Mouse (Mus musculus): ENCODE data around the gene Myocd. TPM values are rescaled to one million over a fixed set of nuclear protein-coding genes. Genes with fewer than 3 reads are reported as not detected.
A peak's percentile ranks its signal among the peaks of the same experiment; 100 is the strongest.

Gene Myocd
- polyA plus RNA-seq, 1 experiment from 2014 or later = 1.8 TPM

GRCm38 (mm10) chr11:65209441-65209840 lies 60.3 kb downstream of the Myocd start:
- Histone ChIP-seq H3K4me2 (replicated peaks) (no peak overlapping the region), H3K36me3 (no peaks in the 10 kb centered on the region), H3K27me3 (replicated peaks) (no peaks in the 10 kb centered on the region), H3K9ac (no peak overlapping the region), H3K27ac (no peak overlapping the region), H3K4me1 (no peaks in the 10 kb centered on the region), H3K4me3 (no peak overlapping the region), H3K9me3 (no peaks in the 10 kb centered on the region)
- WGBS = 61% methylated on average over 6 of the region's 6 CpGs
- no peak for ATAC-seq (ENCODE audit: low FRiP score, low read depth)

GRCm38 (mm10) chr11:65205306-65205705 lies 64.5 kb downstream of the Myocd start:
- H3K27me3 ChIP-seq (replicated peaks) = no peaks in the 10 kb centered on the region
- no peaks in the 10 kb centered on the region for H3K36me3 ChIP-seq
- ATAC-seq (ENCODE audit: low FRiP score, low read depth) = no peak
- WGBS = 68% methylated on average over 5 of the region's 5 CpGs
- no peaks in the 10 kb centered on the region for H3K9me3 ChIP-seq
- no peak overlapping the region for H3K9ac ChIP-seq
- H3K4me2 ChIP-seq (replicated peaks) = no peak overlapping the region
- no peaks in the 10 kb centered on the region for H3K4me1 ChIP-seq
- no peak overlapping the region for H3K4me3 ChIP-seq
- no peak overlapping the region for H3K27ac ChIP-seq

GRCm38 (mm10) chr11:65204651-65205050 lies 65.1 kb downstream of the Myocd start:
- H3K27ac ChIP-seq = no peak overlapping the region
- no peak overlapping the region for H3K9ac ChIP-seq
- 79% methylated on average over 13 of the region's 13 CpGs for WGBS
- H3K4me2 ChIP-seq (replicated peaks) = no peak overlapping the region
- H3K27me3 ChIP-seq (replicated peaks) = no peaks in the 10 kb centered on the region
- no peaks in the 10 kb centered on the region for H3K36me3 ChIP-seq
- no peaks in the 10 kb centered on the region for H3K4me1 ChIP-seq
- H3K9me3 ChIP-seq = no peaks in the 10 kb centered on the region
- H3K4me3 ChIP-seq = no peak overlapping the region
- ATAC-seq (ENCODE audit: low FRiP score, low read depth) = no peak

- Histone ChIP-seq H3K36me3 (no peaks in the 10 kb centered on the region), H3K9me3 (no peaks in the 10 kb centered on the region), H3K4me1 (no peaks in the 10 kb centered on the region), H3K4me3 (no peak overlapping the region), H3K9ac (no peak overlapping the region), H3K4me2 (replicated peaks) (no peak overlapping the region), H3K27me3 (replicated peaks) (no peaks in the 10 kb centered on the region), H3K27ac (no peak overlapping the region)
- 79% methylated on average over 1 of the region's 1 CpGs for WGBS
- ATAC-seq (ENCODE audit: low FRiP score, low read depth) = no peak
Observed at GRCm38 (mm10) chr11:65203020-65203419, 66.8 kb downstream of the Myocd start.

- Histone ChIP-seq H3K4me3 (no peak overlapping the region), H3K27me3 (replicated peaks) (no peaks in the 10 kb centered on the region), H3K36me3 (no peaks in the 10 kb centered on the region), H3K27ac (no peak overlapping the region), H3K4me2 (replicated peaks) (no peak overlapping the region), H3K9ac (no peak overlapping the region), H3K9me3 (no peaks in the 10 kb centered on the region), H3K4me1 (no peaks in the 10 kb centered on the region)
- ATAC-seq (ENCODE audit: low FRiP score, low read depth) = no peak
- 56% methylated on average over 5 of the region's 5 CpGs for WGBS
Observed at GRCm38 (mm10) chr11:65202236-65202635, 67.6 kb downstream of the Myocd start.

- Histone ChIP-seq H3K4me2 (replicated peaks) (no peak overlapping the region), H3K9me3 (no peaks in the 10 kb centered on the region), H3K9ac (no peak overlapping the region), H3K4me3 (no peak overlapping the region), H3K4me1 (no peaks in the 10 kb centered on the region), H3K36me3 (no peaks in the 10 kb centered on the region), H3K27me3 (replicated peaks) (no peaks in the 10 kb centered on the region), H3K27ac (no peak overlapping the region)
- 83% methylated on average over 3 of the region's 3 CpGs for WGBS
- ATAC-seq (ENCODE audit: low FRiP score, low read depth) = no peak
Observed at GRCm38 (mm10) chr11:65198026-65198425, 71.8 kb downstream of the Myocd start.

GRCm38 (mm10) chr11:65197280-65197679 lies 72.5 kb downstream of the Myocd start:
- H3K4me1 ChIP-seq = no peaks in the 10 kb centered on the region
- no peaks in the 10 kb centered on the region for H3K27me3 ChIP-seq (replicated peaks)
- no peak overlapping the region for H3K27ac ChIP-seq
- no peak overlapping the region for H3K4me2 ChIP-seq (replicated peaks)
- H3K36me3 ChIP-seq = no peaks in the 10 kb centered on the region
- no peak for ATAC-seq (ENCODE audit: low FRiP score, low read depth)
- no peak overlapping the region for H3K4me3 ChIP-seq
- 4% methylated on average over 3 of the region's 3 CpGs for WGBS
- no peak overlapping the region for H3K9ac ChIP-seq
- no peaks in the 10 kb centered on the region for H3K9me3 ChIP-seq

- no peaks in the 10 kb centered on the region for H3K27me3 ChIP-seq (replicated peaks)
- H3K4me1 ChIP-seq = no peaks in the 10 kb centered on the region
- no peaks in the 10 kb centered on the region for H3K9me3 ChIP-seq
- no peak overlapping the region for H3K9ac ChIP-seq
- 85% methylated on average over 12 of the region's 12 CpGs for WGBS
- H3K27ac ChIP-seq = no peak overlapping the region
- H3K36me3 ChIP-seq = no peaks in the 10 kb centered on the region
- no peak overlapping the region for H3K4me3 ChIP-seq
- ATAC-seq (ENCODE audit: low FRiP score, low read depth) = no peak
- no peak overlapping the region for H3K4me2 ChIP-seq (replicated peaks)
Observed at GRCm38 (mm10) chr11:65186974-65187373, 82.8 kb downstream of the Myocd start.

- WGBS = 94% methylated on average over 1 of the region's 1 CpGs
- no peak overlapping the region for H3K9ac ChIP-seq
- H3K9me3 ChIP-seq = no peaks in the 10 kb centered on the region
- H3K4me3 ChIP-seq = no peak overlapping the region
- H3K4me1 ChIP-seq = no peaks in the 10 kb centered on the region
- H3K36me3 ChIP-seq = no peaks in the 10 kb centered on the region
- no peak for ATAC-seq (ENCODE audit: low FRiP score, low read depth)
- H3K4me2 ChIP-seq (replicated peaks) = no peak overlapping the region
- no peaks in the 10 kb centered on the region for H3K27me3 ChIP-seq (replicated peaks)
- H3K27ac ChIP-seq = no peak overlapping the region
Observed at GRCm38 (mm10) chr11:65185114-65185513, 84.7 kb downstream of the Myocd start.

- Histone ChIP-seq H3K27me3 (replicated peaks) (no peaks in the 10 kb centered on the region; the same call in 1 of the 2 replicates), H3K4me1 (no peaks in the 10 kb centered on the region), H3K9me3 (no peaks in the 10 kb centered on the region), H3K36me3 (no peaks in the 10 kb centered on the region), H3K4me2 (replicated peaks) (no peak overlapping the region), H3K27ac (no peak overlapping the region), H3K4me3 (no peak overlapping the region), H3K9ac (no peak overlapping the region)
- 77% methylated on average over 4 of the region's 4 CpGs for WGBS
- no peak for ATAC-seq (ENCODE audit: low FRiP score, low read depth)
Observed at GRCm38 (mm10) chr11:65170121-65170750, 99.6 kb downstream of the Myocd start.

- H3K27ac ChIP-seq = peak within 1 kb of the TSS; percentile 27; the same call in 1 of the 2 replicates
- peaks cover 12% of the 10 kb centered on the region for H3K4me1 ChIP-seq
- H3K4me3 ChIP-seq = peak within 1 kb of the TSS; percentile 83
- no peaks in the 10 kb centered on the region for H3K36me3 ChIP-seq
- peak; percentile 97 for ATAC-seq (ENCODE audit: low FRiP score, low read depth)
- WGBS = under 1% methylated on average over 27 of the region's 27 CpGs
- peak within 1 kb of the TSS; percentile 86 for H3K9ac ChIP-seq
- peaks cover 3% of the 10 kb centered on the region; the same call in 1 of the 2 replicates for H3K27me3 ChIP-seq (replicated peaks)
- H3K4me2 ChIP-seq (replicated peaks) = peak within 1 kb of the TSS; percentile 95
- no peaks in the 10 kb centered on the region for H3K9me3 ChIP-seq
Observed at GRCm38 (mm10) chr11:65162767-65163120, 107.0 kb downstream of the Myocd start, which contains the start of gene Arhgap44. Gene Arhgap44, minus strand, starts transcription at chr11:65162961.

GRCm38 (mm10) chr11:65161881-65162766 lies 107.7 kb downstream of the Myocd start:
- H3K4me1 ChIP-seq = peaks cover 12% of the 10 kb centered on the region
- peak overlapping the region; percentile 95 for H3K4me2 ChIP-seq (replicated peaks)
- WGBS = under 1% methylated on average over 49 of the region's 49 CpGs
- H3K9ac ChIP-seq = peak overlapping the region; percentile 86
- no peaks in the 10 kb centered on the region for H3K9me3 ChIP-seq
- peak; percentile 76 for ATAC-seq (ENCODE audit: low FRiP score, low read depth)
- peaks cover 3% of the 10 kb centered on the region; the same call in 1 of the 2 replicates for H3K27me3 ChIP-seq (replicated peaks)
- H3K36me3 ChIP-seq = no peaks in the 10 kb centered on the region
- peak overlapping the region; percentile 83 for H3K4me3 ChIP-seq
- peak overlapping the region; percentile 27; the same call in 1 of the 2 replicates for H3K27ac ChIP-seq
